Mouse (Mus musculus): ENCODE measurements around the gene LTO1.

DNA sequence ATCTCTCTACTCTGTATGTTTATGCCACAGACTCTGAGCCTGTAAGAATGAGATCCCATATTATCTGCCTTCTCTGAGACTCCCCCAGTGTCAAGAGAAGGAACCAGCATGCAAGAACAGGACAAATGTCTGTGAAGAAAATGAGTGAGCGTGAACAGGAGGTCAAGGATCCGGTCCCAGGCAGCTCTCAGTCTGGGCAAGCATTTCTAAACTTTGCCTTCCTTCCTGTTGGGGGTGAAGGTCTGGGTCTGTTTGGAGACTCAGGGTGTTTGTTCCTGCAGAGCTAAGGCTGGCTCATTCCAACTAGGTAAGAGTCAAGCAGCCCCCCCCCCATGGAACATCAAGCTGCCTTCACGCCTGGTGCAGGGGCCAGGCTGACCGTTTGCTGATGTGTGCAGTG, 42.5 kb upstream of the LTO1 start:
- TF ChIP-seq POLR2A (IDR thresholded peaks at IDR 0.05; ENCODE audit: control insufficient read depth, low read depth, low read length): no peak
- TF ChIP-seq CTCF (IDR thresholded peaks at IDR 0.05; ENCODE audit: control insufficient read depth, insufficient read depth, insufficient replicate concordance, low read depth, low read length): no peak
